Mouse (Mus musculus) 416B (cell line): ENCODE measurements around the gene Gm30737.
"Not testable (repeated sequence)": the region's sequence is repeated elsewhere in the genome, so short reads cannot be mapped to it uniquely, and the experiment has no call there.

Experiments
- DNase-seq: peaks from one replicate; pipeline ENCODE4 v3.0.0; 2011; ENCODE audit warnings: low read depth

Gene Gm30737

DNA sequence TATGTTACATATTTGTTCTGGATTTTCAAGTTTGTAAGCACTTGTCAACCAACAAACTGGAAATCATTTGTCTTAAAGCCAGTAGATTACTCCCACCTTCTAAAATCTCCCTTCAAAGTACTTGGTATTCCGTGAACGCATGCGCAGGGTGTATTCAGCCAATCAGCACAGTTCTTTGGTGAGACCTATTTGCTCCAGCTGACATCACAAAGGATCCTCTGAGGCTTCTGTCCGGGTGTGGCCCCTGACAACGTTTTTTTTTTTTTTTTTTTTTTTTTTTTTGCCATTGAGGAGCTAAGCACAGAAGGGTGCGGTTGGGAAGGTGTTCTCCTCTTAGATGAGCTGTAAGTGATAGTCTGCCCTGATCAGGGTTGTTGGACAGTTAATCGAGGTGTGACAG is at the start of gene Gm30737:
Gm30737 (plus strand) TSS at position 301 of the 400 bp plus-strand sequence.
- not testable (repeated sequence) for DNase-seq
